Mouse (Mus musculus) c-Kit-positive CD71-negative TER-119-negative erythroid progenitor cells, embryonic 14.5 days (primary cell): ENCODE results near the gene Hat1.
"Not testable (repeated sequence)": the region's sequence is repeated elsewhere in the genome, so short reads cannot be mapped to it uniquely, and the experiment has no call there.

Experiments
- DNase-seq: peaks from one replicate; pipeline ENCODE4 v3.0.0-alpha.2; 2013; ENCODE audit warnings: low read depth

Hat1 gene

GRCm38 (mm10) chr2:71388951-71389763, at the start of gene Hat1:
Gene Hat1 (plus strand): TSS chr2:71388958.
- peak; percentile 98 for DNase-seq

GRCm38 (mm10) chr2:71340126-71340525, 48.6 kb upstream of the Hat1 start:
- DNase-seq: no peak

GRCm38 (mm10) chr2:71343884-71344640, 44.7 kb upstream of the Hat1 start:
- DNase-seq: no peak

- no peak for DNase-seq
These were observed 41.6 kb upstream of the Hat1 start for GRCm38 (mm10) chr2:71347160-71347559.

GRCm38 (mm10) chr2:71347732-71348490, 40.8 kb upstream of the Hat1 start:
- DNase-seq: no peak

GRCm38 (mm10) chr2:71349511-71349910, 39.2 kb upstream of the Hat1 start:
- DNase-seq: no peak

- DNase-seq: no peak
These were observed 38.6 kb upstream of the Hat1 start for GRCm38 (mm10) chr2:71350181-71350580.

- DNase-seq: no peak
These were observed 37.6 kb upstream of the Hat1 start for GRCm38 (mm10) chr2:71350904-71351726.

GRCm38 (mm10) chr2:71351727-71351987, 37.1 kb upstream of the Hat1 start:
- no peak for DNase-seq

- no peak for DNase-seq
These were observed 35.3 kb upstream of the Hat1 start for GRCm38 (mm10) chr2:71353306-71354054.

- DNase-seq: no peak
These were observed 34.7 kb upstream of the Hat1 start for GRCm38 (mm10) chr2:71354055-71354425.

- DNase-seq: no peak
These were observed 30.4 kb upstream of the Hat1 start for GRCm38 (mm10) chr2:71358347-71358746.

- DNase-seq: no peak
These were observed 28.6 kb upstream of the Hat1 start for GRCm38 (mm10) chr2:71360192-71360591.

- no peak for DNase-seq
These were observed 22.1 kb upstream of the Hat1 start for GRCm38 (mm10) chr2:71366618-71367124.

GRCm38 (mm10) chr2:71367125-71367880, 21.5 kb upstream of the Hat1 start, which contains the start of gene Slc25a12:
Gene Slc25a12 (minus strand): TSS chr2:71367749.
- peak; percentile 58 for DNase-seq

GRCm38 (mm10) chr2:71368086-71368485, 20.7 kb upstream of the Hat1 start:
- DNase-seq: no peak

- no peak for DNase-seq
These were observed 17.0 kb upstream of the Hat1 start for GRCm38 (mm10) chr2:71371790-71372189.

GRCm38 (mm10) chr2:71372261-71372660, 16.5 kb upstream of the Hat1 start:
- not testable (repeated sequence) for DNase-seq

GRCm38 (mm10) chr2:71374275-71375155, 14.2 kb upstream of the Hat1 start:
- DNase-seq: no peak
